Mouse (Mus musculus) kidney, adult 18-20 months (tissue): ENCODE data around the gene Fxyd3.

Experiments
- DNase-seq: peaks from one replicate; pipeline ENCODE4 v3.0.0; 2021

The Fxyd3 gene

GRCm38 (mm10) chr7:31097583-31098248, 21.2 kb upstream of the Fxyd3 start:
- DNase-seq, result peak; percentile 90

- no peak for DNase-seq
These were observed 20.5 kb upstream of the Fxyd3 start for GRCm38 (mm10) chr7:31096892-31097564.

GRCm38 (mm10) chr7:31094774-31095501, 18.4 kb upstream of the Fxyd3 start:
- no peak for DNase-seq

- no peak for DNase-seq
These were observed 13.2 kb upstream of the Fxyd3 start for GRCm38 (mm10) chr7:31089721-31090120.

GRCm38 (mm10) chr7:31088206-31088605, 11.7 kb upstream of the Fxyd3 start:
- no peak for DNase-seq

GRCm38 (mm10) chr7:31087262-31087661, 10.8 kb upstream of the Fxyd3 start:
- no peak for DNase-seq

GRCm38 (mm10) chr7:31086175-31086755, 9.8 kb upstream of the Fxyd3 start:
- no peak for DNase-seq

- peak; percentile 30 for DNase-seq
These were observed 8.7 kb upstream of the Fxyd3 start for GRCm38 (mm10) chr7:31085171-31085570.

- DNase-seq, result no peak
These were observed 7.6 kb upstream of the Fxyd3 start for GRCm38 (mm10) chr7:31084140-31084539.

- DNase-seq, result peak; percentile 35
These were observed 6.5 kb upstream of the Fxyd3 start for GRCm38 (mm10) chr7:31082831-31083588.

GRCm38 (mm10) chr7:31082106-31082505, 5.6 kb upstream of the Fxyd3 start:
- DNase-seq, result no peak

GRCm38 (mm10) chr7:31081106-31081505, 4.6 kb upstream of the Fxyd3 start:
- DNase-seq, result no peak

- no peak for DNase-seq
These were observed 4.1 kb upstream of the Fxyd3 start for GRCm38 (mm10) chr7:31080611-31081010.

GRCm38 (mm10) chr7:31079670-31080069, 3.2 kb upstream of the Fxyd3 start:
- no peak for DNase-seq

- DNase-seq, result no peak
These were observed 1.5 kb upstream of the Fxyd3 start for GRCm38 (mm10) chr7:31077885-31078445.

GRCm38 (mm10) chr7:31077470-31077869, 966 bp upstream of the Fxyd3 start:
- DNase-seq, result no peak

- no peak for DNase-seq
These were observed 1.8 kb downstream of the Fxyd3 start for GRCm38 (mm10) chr7:31074713-31075069.

GRCm38 (mm10) chr7:31074061-31074712, 2.3 kb downstream of the Fxyd3 start:
- no peak for DNase-seq

GRCm38 (mm10) chr7:31073546-31073945, 3.0 kb downstream of the Fxyd3 start:
- no peak for DNase-seq

- DNase-seq, result no peak
These were observed 4.2 kb downstream of the Fxyd3 start for GRCm38 (mm10) chr7:31072326-31072725.

GRCm38 (mm10) chr7:31070324-31070723, 6.2 kb downstream of the Fxyd3 start:
- DNase-seq, result no peak

GRCm38 (mm10) chr7:31069491-31069890, 7.0 kb downstream of the Fxyd3 start:
- DNase-seq, result no peak
